Mouse (Mus musculus): Measurements from ENCODE around the gene Rsl1d1. TPM values are rescaled to one million over a fixed set of nuclear protein-coding genes. Genes with fewer than 3 reads are reported as not detected.
A peak's percentile ranks its signal among the peaks of the same experiment; 100 is the strongest.
"Not testable (repeated sequence)": the region's sequence is repeated elsewhere in the genome, so short reads cannot be mapped to it uniquely, and the experiment has no call there.

The Rsl1d1 gene
- polyA plus RNA-seq, 1 experiment from 2014 or later: 220 TPM

DNA sequence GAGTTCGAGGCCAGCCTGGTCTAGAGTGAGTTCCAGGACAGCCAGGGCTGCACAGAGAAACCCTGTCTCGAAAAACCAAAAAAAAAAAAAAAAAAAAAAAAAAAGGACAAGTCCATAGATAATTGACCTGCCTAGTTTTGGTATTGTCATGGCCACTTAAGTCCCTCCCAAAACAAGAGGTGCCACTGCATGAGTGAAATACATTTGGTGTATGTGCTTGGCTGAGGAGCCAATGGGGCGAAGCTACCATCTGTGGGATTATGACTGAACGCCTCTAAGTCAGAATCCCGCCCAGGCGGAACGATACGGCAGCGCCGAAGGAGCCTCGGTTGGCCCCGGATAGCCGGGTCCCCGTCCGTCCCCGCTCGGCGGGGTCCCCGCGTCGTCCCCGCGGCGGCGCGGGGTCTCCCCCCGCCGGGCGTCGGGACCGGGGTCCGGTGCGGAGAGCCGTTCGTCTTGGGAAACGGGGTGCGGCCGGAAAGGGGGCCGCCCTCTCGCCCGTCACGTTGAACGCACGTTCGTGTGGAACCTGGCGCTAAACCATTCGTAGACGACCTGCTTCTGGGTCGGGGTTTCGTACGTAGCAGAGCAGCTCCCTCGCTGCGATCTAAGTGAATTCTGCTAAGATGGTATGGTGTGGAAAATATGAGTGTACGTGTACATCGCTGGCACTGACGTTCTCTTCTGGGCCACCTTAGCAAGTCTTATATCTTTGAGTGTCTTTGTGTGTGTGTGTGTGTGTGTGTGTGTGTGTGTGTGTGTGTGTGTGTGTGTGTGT, 59.2 kb downstream of the Rsl1d1 start:
- H3K27me3 ChIP-seq; ATAC-seq (ENCODE audit: low FRiP score); H3K27ac ChIP-seq; H3K4me2 ChIP-seq; H3K9me3 ChIP-seq; H3K9ac ChIP-seq; H3K4me3 ChIP-seq (replicated peaks); H3K4me1 ChIP-seq: not testable (repeated sequence)
- H3K36me3 ChIP-seq (replicated peaks): peaks cover 54% of the 10 kb centered on the region
- 17% methylated on average over 56 of the region's 56 CpGs for WGBS

Small RNA genes within 50 kb of the gene (microRNA-seq; reads per million reads assigned to microRNA genes)
- gene Gm23935: 166 reads per million, percentile 55 among the genes with 10 or more reads in this experiment

Other genes with a start within 250 kb of the Rsl1d1 start
- 102 and 104 TPM in 2 replicates for gene Snn, start 142.4 kb downstream of the Rsl1d1 start, polyA plus RNA-seq (2016; fragmentation: Nextera tagmentation; extraction: Ambion mirVana)
- gene Litaf, start 137.2 kb downstream of the Rsl1d1 start, polyA plus RNA-seq (2016; fragmentation: Nextera tagmentation; extraction: Ambion mirVana): 50.7 and 53.6 TPM in 2 replicates
- gene Txndc11, start 68.7 kb downstream of the Rsl1d1 start, polyA plus RNA-seq (2016; fragmentation: Nextera tagmentation; extraction: Ambion mirVana): 28.3 and 30.9 TPM in 2 replicates
- gene Zc3h7a, start 26.9 kb downstream of the Rsl1d1 start, polyA plus RNA-seq (2016; fragmentation: Nextera tagmentation; extraction: Ambion mirVana): 91.5 and 106 TPM in 2 replicates
- 103 and 104 TPM in 2 replicates for gene Gspt1, start 51.0 kb upstream of the Rsl1d1 start, polyA plus RNA-seq (2016; fragmentation: Nextera tagmentation; extraction: Ambion mirVana)
- gene Tnfrsf17, start 110.5 kb upstream of the Rsl1d1 start, polyA plus RNA-seq (2016; fragmentation: Nextera tagmentation; extraction: Ambion mirVana): not detected in 2 replicates
- gene Snx29, start 119.6 kb upstream of the Rsl1d1 start, polyA plus RNA-seq (2016; fragmentation: Nextera tagmentation; extraction: Ambion mirVana): 12.8 and 16.4 TPM in 2 replicates